Mouse (Mus musculus): ENCODE measurements around the gene Fli1. TPM values are rescaled to one million over a fixed set of nuclear protein-coding genes. Genes with fewer than 3 reads are reported as not detected.

The Fli1 gene
- total RNA-seq (2021): 10 to 100 TPM; 26.4 to 28.2 TPM

GRCm38 (mm10) chr9:32542212-32543039 is at the start of gene Fli1:
Gene Fli1, minus strand, starts transcription at chr9:32542861.
- DNase-seq (ENCODE audit: low spot score): no peak
- intact Hi-C loops (cut with DNase I): no loop called here

GRCm38 (mm10) chr9:32591732-32592582 is 49.3 kb upstream of the Fli1 start:
- DNase-seq (ENCODE audit: low spot score): peak; percentile 63
- intact Hi-C loops (cut with DNase I): loop anchor here (2.0 kb wide), 6 partner anchors 45 to 655 kb away; partner anchors contain the start of gene Ets1

- DNase-seq (ENCODE audit: low spot score): no peak
- intact Hi-C loops (cut with DNase I): loop anchor here (1.0 to 2.0 kb wide), 4 partner anchors 349 to 656 kb away; no protein-coding TSS in a partner anchor
Measured at GRCm38 (mm10) chr9:32590571-32590970, 47.9 kb upstream of the Fli1 start.

- peak; percentile 60 for DNase-seq (ENCODE audit: low spot score)
- intact Hi-C loops (cut with DNase I): loop anchor here (1.0 to 2.0 kb wide), 5 partner anchors 317 to 657 kb away; no protein-coding TSS in a partner anchor
Measured at GRCm38 (mm10) chr9:32589900-32590299, 47.2 kb upstream of the Fli1 start.

- DNase-seq (ENCODE audit: low spot score): no peak
- intact Hi-C loops (cut with DNase I): loop anchor here (1.0 kb wide), 1 partner anchor 180 kb away; no protein-coding TSS in a partner anchor
Measured at GRCm38 (mm10) chr9:32585357-32585756, 42.7 kb upstream of the Fli1 start.

GRCm38 (mm10) chr9:32583905-32584304 is 41.2 kb upstream of the Fli1 start:
- DNase-seq (ENCODE audit: low spot score): no peak
- intact Hi-C loops (cut with DNase I): no loop called here

GRCm38 (mm10) chr9:32581851-32582573 is 39.4 kb upstream of the Fli1 start:
- DNase-seq (ENCODE audit: low spot score): no peak
- intact Hi-C loops (cut with DNase I): no loop called here

GRCm38 (mm10) chr9:32578411-32578810 is 35.8 kb upstream of the Fli1 start:
- no peak for DNase-seq (ENCODE audit: low spot score)
- intact Hi-C loops (cut with DNase I): no loop called here

- no peak for DNase-seq (ENCODE audit: low spot score)
- intact Hi-C loops (cut with DNase I): no loop called here
Measured at GRCm38 (mm10) chr9:32573638-32574037, 31.0 kb upstream of the Fli1 start.

- no peak for DNase-seq (ENCODE audit: low spot score)
- intact Hi-C loops (cut with DNase I): no loop called here
Measured at GRCm38 (mm10) chr9:32571676-32572075, 29.0 kb upstream of the Fli1 start.

- no peak for DNase-seq (ENCODE audit: low spot score)
- intact Hi-C loops (cut with DNase I): no loop called here
Measured at GRCm38 (mm10) chr9:32570547-32570946, 27.9 kb upstream of the Fli1 start.

- intact Hi-C loops (cut with DNase I): no loop called here
- DNase-seq (ENCODE audit: low spot score): no peak
Measured at GRCm38 (mm10) chr9:32569261-32569660, 26.6 kb upstream of the Fli1 start.

- intact Hi-C loops (cut with DNase I): no loop called here
- no peak for DNase-seq (ENCODE audit: low spot score)
Measured at GRCm38 (mm10) chr9:32567603-32568002, 24.9 kb upstream of the Fli1 start.

- no peak for DNase-seq (ENCODE audit: low spot score)
- intact Hi-C loops (cut with DNase I): no loop called here
Measured at GRCm38 (mm10) chr9:32565309-32565708, 22.6 kb upstream of the Fli1 start.

- DNase-seq (ENCODE audit: low spot score): no peak
- intact Hi-C loops (cut with DNase I): loop anchor here (1.0 to 5.0 kb wide), 2 partner anchors 116 to 158 kb away; no protein-coding TSS in a partner anchor
Measured at GRCm38 (mm10) chr9:32562837-32563236, 20.2 kb upstream of the Fli1 start.

GRCm38 (mm10) chr9:32562409-32562808 is 19.7 kb upstream of the Fli1 start:
- no peak for DNase-seq (ENCODE audit: low spot score)
- intact Hi-C loops (cut with DNase I): loop anchor here (1.0 to 5.0 kb wide), 2 partner anchors 115 to 157 kb away; no protein-coding TSS in a partner anchor

- intact Hi-C loops (cut with DNase I): loop anchor here (5.0 kb wide), 1 partner anchor 114 kb away; no protein-coding TSS in a partner anchor
- DNase-seq (ENCODE audit: low spot score): no peak
Measured at GRCm38 (mm10) chr9:32561190-32561890, 18.7 kb upstream of the Fli1 start.

- DNase-seq (ENCODE audit: low spot score): no peak
- intact Hi-C loops (cut with DNase I): loop anchor here (5.0 kb wide), 1 partner anchor 113 kb away; no protein-coding TSS in a partner anchor
Measured at GRCm38 (mm10) chr9:32559859-32560258, 17.2 kb upstream of the Fli1 start.

GRCm38 (mm10) chr9:32559454-32559853 is 16.8 kb upstream of the Fli1 start:
- intact Hi-C loops (cut with DNase I): no loop called here
- DNase-seq (ENCODE audit: low spot score): no peak

Data from heart, postnatal 25 days (tissue).